Mouse (Mus musculus) thymus, adult 2 months (tissue): ENCODE results near the gene Serpinb6a. TPM values are rescaled to one million over a fixed set of nuclear protein-coding genes. Genes with fewer than 3 reads are reported as not detected.

Source experiments
- DNase-seq: peaks from one replicate; pipeline ENCODE4 v3.0.0; 2021
- H3K27ac ChIP-seq: fragments of 200-500 bp; 2 replicates; pipeline ENCODE4 v1.5.1; 2012; ENCODE audit warnings: low read length, control low read depth; ENCODE audit not compliant: control insufficient read depth, insufficient read depth
- H3K27me3 ChIP-seq: fragments of 200-500 bp; 2 replicates; pipeline ENCODE4 v1.6.1; 2012; ENCODE audit warnings: mild to moderate bottlenecking, low read length, moderate library complexity, mixed read lengths; ENCODE audit not compliant: control insufficient read depth, insufficient read depth
- H3K36me3 ChIP-seq: fragments of 200-500 bp; 2 replicates; pipeline ENCODE4 v1.6.1; 2012; ENCODE audit warnings: mild to moderate bottlenecking, low read length, moderate library complexity; ENCODE audit not compliant: control insufficient read depth, insufficient read depth
- H3K4me1 ChIP-seq: fragments of 200-500 bp; replicated peaks from 2 replicates; pipeline ENCODE4 v1.6.1; 2012; ENCODE audit warnings: low read length; ENCODE audit not compliant: control insufficient read depth, insufficient read depth
- H3K4me3 ChIP-seq: fragments of 200-500 bp; 2 replicates; pipeline ENCODE4 v1.5.1; 2012; ENCODE audit warnings: mild to moderate bottlenecking, low read length, control low read depth, moderate library complexity; ENCODE audit not compliant: control insufficient read depth, insufficient read depth
- CTCF ChIP-seq: fragments of 200-500 bp; IDR thresholded peaks from 2 replicates; pipeline ENCODE4 v1.5.1; 2012; ENCODE audit warnings: mild to moderate bottlenecking, control low read depth, low read length, moderate library complexity, borderline replicate concordance; ENCODE audit not compliant: control insufficient read depth, poor library complexity, insufficient read depth; ENCODE audit errors: extremely low read depth
- POLR2A ChIP-seq: fragments of 200-500 bp; IDR thresholded peaks from 2 replicates; pipeline ENCODE4 v1.6.1; 2012; ENCODE audit warnings: mild to moderate bottlenecking, low read length, control low read depth, moderate library complexity; ENCODE audit not compliant: control insufficient read depth, poor library complexity, insufficient read depth; ENCODE audit errors: extremely low read depth
- WGBS: fragments of 180-500 bp; shearing (Covaris S2); methylation state at CpG from one replicate; pipeline ENCODE4 v1.1.7; 2018; 5-methylcytosine and 5-hydroxymethylcytosine counted together
- polyA plus RNA-seq: library from polyadenylated mRNA; depleted of rRNA; stranded (reverse); fragments of >200 nt; gene quantifications from 2 replicates; pipeline ENCODE4 v1.2.3, GENCODE M21; 2012

Gene Serpinb6a
- polyA plus RNA-seq, 1 experiment: 48.3 TPM

- no peak overlapping the region for H3K27ac ChIP-seq
- no peaks in the 10 kb centered on the region for H3K36me3 ChIP-seq
- TF ChIP-seq CTCF: no peak
- no peak for TF ChIP-seq POLR2A
- no peak overlapping the region for H3K4me3 ChIP-seq
- WGBS: 32% methylated on average over 1 of the region's 1 CpGs
- H3K4me1 ChIP-seq: no peaks in the 10 kb centered on the region
- peak; percentile 60 for DNase-seq
- H3K27me3 ChIP-seq: no peaks in the 10 kb centered on the region
Measured at GRCm38 (mm10) chr13:33995197-33995596, 7.4 kb downstream of the Serpinb6a start.

DNA sequence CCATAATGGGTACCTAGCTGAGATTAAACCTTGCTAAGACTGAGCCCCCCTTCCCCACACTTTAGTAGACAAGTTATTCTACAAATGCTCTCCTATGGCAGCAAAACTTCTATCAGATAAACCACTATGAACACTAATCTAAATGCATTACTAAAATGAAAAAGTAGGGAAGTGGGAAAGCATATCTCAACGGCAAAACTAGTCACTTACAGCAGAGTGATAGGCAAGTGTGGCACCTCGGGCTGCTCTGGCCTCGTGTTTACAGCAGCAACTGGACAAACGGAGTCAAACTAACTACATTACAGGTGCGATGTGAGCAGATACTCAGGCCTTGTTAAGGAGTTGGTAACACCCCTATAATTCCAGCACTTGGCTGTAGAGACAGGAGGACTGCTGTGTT lies 13.0 kb downstream of the Serpinb6a start:
- TF ChIP-seq CTCF: no peak
- no peak for TF ChIP-seq POLR2A
- Histone ChIP-seq H3K4me3 (no peak overlapping the region), H3K4me1 (no peaks in the 10 kb centered on the region), H3K27ac (no peak overlapping the region), H3K36me3 (no peaks in the 10 kb centered on the region), H3K27me3 (no peaks in the 10 kb centered on the region)
- no peak for DNase-seq
- WGBS: 96% methylated on average over 5 of the region's 5 CpGs

DNA sequence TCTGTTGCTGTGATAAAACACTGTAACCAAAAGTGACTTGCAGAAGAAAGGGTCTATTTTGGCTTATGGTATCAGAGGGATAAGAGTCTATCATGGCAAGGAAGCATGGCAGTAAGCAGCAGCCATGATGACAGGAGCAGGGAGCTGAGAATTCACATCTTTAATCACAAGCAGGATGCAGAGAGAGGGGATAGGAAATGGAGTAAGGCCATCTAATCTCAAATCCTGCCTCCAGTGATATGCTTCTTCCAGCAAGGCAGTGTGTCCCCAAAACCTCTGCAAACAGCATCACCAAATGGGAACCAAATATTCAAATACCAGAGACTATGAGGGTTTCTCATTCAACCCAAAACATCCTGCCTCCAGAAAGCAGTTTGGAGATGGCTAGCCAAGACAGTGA lies 36.0 kb downstream of the Serpinb6a start:
- H3K4me1 ChIP-seq: peaks cover 2% of the 10 kb centered on the region; the same call in 1 of the 2 replicates
- no peaks in the 10 kb centered on the region for H3K36me3 ChIP-seq
- no peaks in the 10 kb centered on the region for H3K27me3 ChIP-seq
- H3K4me3 ChIP-seq: no peak overlapping the region
- no peak for DNase-seq
- no peak for TF ChIP-seq CTCF
- TF ChIP-seq POLR2A: no peak
- H3K27ac ChIP-seq: no peak overlapping the region

GRCm38 (mm10) chr13:33966025-33966412 lies 36.6 kb downstream of the Serpinb6a start:
- 89% methylated on average over 4 of the region's 4 CpGs for WGBS

GRCm38 (mm10) chr13:33965056-33966024 lies 37.3 kb downstream of the Serpinb6a start:
- TF ChIP-seq CTCF (no peak), POLR2A (no peak)
- no peak for DNase-seq
- H3K4me3 ChIP-seq: peak overlapping the region; percentile 68
- WGBS: 15% methylated on average over 14 of the region's 14 CpGs
- no peaks in the 10 kb centered on the region for H3K27me3 ChIP-seq
- H3K27ac ChIP-seq: peak overlapping the region; percentile 22; the same call in 1 of the 2 replicates
- no peaks in the 10 kb centered on the region for H3K36me3 ChIP-seq
- peaks cover 2% of the 10 kb centered on the region; the same call in 1 of the 2 replicates for H3K4me1 ChIP-seq

More at GRCm38 (mm10) chr13:33966025-33966412, 36.6 kb downstream of the Serpinb6a start:
- Histone ChIP-seq H3K4me3 (no peak overlapping the region), H3K27ac (no peak overlapping the region), H3K27me3 (no peaks in the 10 kb centered on the region), H3K36me3 (no peaks in the 10 kb centered on the region), H3K4me1 (peaks cover 2% of the 10 kb centered on the region; the same call in 1 of the 2 replicates)
- DNase-seq: no peak
- TF ChIP-seq POLR2A: no peak
- TF ChIP-seq CTCF: no peak

- H3K4me3 ChIP-seq: peak within 1 kb of the TSS; percentile 68
- H3K36me3 ChIP-seq: no peaks in the 10 kb centered on the region
- TF ChIP-seq CTCF (no peak), POLR2A (no peak)
- 5% methylated on average over 22 of the region's 22 CpGs for WGBS
- no peaks in the 10 kb centered on the region for H3K27me3 ChIP-seq
- H3K27ac ChIP-seq: peak within 1 kb of the TSS; percentile 22; the same call in 1 of the 2 replicates
- H3K4me1 ChIP-seq: peaks cover 2% of the 10 kb centered on the region; the same call in 1 of the 2 replicates
- peak; percentile 41 for DNase-seq
Measured at GRCm38 (mm10) chr13:33964206-33965046, 38.2 kb downstream of the Serpinb6a start, which contains the start of gene Nqo2. Gene Nqo2, plus strand, starts transcription at chr13:33964687.
